Mouse (Mus musculus) liver, postnatal 0 days (tissue): ENCODE results near the gene Spint4.

Experiments
- CTCF ChIP-seq: sonication (generic); IDR thresholded peaks from 2 replicates; pipeline ENCODE4 v1.5.1; 2016; ENCODE audit warnings: antibody characterized with exemption, low read depth
- EP300 ChIP-seq: IDR thresholded peaks from 2 replicates; pipeline ENCODE4 v1.6.1; 2016; ENCODE audit warnings: antibody characterized with exemption, low read depth, mild to moderate bottlenecking

DNA sequence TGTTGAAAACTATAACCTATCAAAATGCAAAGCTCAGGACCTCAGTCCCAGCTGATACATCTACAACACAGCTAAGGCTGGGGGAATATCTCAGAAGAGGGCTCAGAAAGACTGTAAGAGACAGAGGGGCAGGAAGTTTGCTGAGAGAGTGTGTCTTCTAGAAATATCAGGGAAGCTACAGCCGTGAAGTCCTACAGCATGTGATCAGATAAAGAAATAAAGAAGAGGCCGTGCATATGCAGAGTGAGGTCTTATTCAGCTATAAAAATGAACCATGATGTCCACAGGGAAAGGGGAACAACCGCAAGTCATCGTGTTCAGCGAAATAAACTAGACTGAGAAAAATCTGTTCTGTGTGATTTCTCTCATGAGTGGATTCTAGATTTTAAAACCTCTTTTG lies 28.0 kb upstream of the Spint4 start:
- TF ChIP-seq CTCF, result no peak
- no peak for TF ChIP-seq EP300
